Mouse (Mus musculus): ENCODE results near the gene Psmb3. TPM values are rescaled to one million over a fixed set of nuclear protein-coding genes. Genes with fewer than 3 reads are reported as not detected.
A peak's percentile ranks its signal among the peaks of the same experiment; 100 is the strongest.
"Not testable (repeated sequence)": the region's sequence is repeated elsewhere in the genome, so short reads cannot be mapped to it uniquely, and the experiment has no call there.

Psmb3 gene
- 109 and 147 TPM in 2 replicates for total RNA-seq (2017)

DNA sequence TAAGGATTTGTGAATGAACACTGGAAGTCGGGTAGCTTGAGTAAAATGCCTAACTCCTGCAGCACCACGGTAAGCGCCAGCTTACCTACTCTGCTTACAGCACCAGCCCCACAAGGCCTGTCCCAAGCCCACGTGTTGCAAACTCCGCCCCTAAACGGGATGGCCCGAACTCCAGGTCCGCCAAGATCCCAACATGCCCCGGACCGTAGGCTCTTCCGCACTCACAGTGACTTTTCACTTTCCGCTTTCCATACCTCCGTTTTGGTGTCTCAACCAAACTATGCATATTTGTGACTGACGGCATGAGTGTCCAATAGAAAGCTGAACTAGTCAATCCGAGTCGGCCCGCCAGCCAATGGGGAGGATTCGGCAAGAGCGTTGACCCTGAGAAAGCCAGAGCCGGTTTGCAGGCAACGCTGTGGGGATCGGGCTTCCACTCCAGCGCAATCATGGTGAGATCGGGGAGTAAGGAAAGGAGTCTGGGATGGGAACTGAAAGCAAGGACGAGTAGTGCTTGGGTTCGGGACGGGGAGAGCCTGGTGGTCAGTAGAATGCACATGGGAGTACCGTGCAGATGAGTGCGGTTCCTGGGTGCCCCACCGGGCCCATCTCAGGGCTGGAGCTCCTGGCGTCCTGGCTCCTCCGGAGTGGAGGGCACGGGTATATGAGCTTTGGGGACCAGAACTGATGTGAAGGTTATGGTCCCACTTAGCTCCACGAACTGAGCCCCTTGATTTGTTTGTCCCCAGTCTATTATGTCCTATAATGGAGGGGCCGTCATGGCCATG lies at the start of gene Psmb3:
Gene Psmb3 (plus strand): TSS at position 361 of the 788 bp plus-strand sequence.
- ATAC-seq (replicated peaks; ENCODE audit: low read depth, poor library complexity, severe bottlenecking), result peak; percentile 83

DNA sequence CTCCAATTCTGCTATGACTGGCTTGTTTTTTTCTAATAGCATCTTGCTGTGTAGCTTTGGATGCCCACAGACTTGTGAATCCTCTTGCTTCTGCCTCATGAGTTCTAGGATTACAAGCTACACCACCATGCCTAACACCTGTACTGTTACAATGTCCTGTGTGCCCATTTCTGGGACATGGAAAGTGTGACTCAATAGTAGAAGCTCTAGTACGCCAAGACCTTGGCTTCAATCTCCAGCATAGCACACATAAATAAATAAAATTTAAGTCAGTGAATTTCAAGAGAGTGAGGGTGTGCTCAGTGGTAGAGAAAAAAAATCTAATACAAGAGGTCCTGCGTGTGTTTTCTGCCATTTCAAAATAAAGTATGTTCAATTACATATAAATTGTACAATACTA lies 49.0 kb upstream of the Psmb3 start:
- ATAC-seq (replicated peaks; ENCODE audit: low read depth, poor library complexity, severe bottlenecking), result no peak

DNA sequence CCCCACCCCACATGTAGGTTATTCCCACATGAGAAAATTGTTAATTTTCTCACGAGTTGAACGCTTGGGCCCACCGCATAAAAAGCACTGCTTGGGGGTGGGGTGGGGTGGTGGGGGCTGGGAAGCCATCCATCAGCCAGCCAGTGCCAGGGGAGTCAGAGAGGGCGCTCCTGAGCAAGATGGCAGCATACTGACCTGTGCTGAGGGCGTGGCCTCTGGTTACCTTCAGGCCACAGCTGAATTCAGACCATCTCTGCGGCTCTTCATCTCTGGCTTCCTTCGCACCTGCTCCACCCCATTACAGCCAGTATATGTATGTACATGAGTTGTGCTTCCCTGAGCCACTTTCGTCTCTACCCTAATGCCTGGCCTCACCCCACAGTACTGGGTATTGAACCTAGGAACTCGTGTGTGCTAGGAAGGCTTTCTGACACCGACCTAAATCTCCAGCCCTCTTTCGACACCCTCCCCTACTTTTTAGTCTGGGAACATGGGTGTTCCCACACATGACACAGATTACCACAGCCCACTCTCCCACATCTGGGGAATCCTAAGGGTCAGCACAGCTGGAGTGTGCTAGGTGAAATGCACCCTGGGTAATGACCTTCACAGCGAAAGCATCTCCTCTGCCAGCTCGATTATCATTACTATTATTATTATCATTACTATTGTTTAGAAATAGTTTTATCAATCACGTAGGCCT lies 46.8 kb upstream of the Psmb3 start:
- no peak for ATAC-seq (replicated peaks; ENCODE audit: low read depth, poor library complexity, severe bottlenecking)

DNA sequence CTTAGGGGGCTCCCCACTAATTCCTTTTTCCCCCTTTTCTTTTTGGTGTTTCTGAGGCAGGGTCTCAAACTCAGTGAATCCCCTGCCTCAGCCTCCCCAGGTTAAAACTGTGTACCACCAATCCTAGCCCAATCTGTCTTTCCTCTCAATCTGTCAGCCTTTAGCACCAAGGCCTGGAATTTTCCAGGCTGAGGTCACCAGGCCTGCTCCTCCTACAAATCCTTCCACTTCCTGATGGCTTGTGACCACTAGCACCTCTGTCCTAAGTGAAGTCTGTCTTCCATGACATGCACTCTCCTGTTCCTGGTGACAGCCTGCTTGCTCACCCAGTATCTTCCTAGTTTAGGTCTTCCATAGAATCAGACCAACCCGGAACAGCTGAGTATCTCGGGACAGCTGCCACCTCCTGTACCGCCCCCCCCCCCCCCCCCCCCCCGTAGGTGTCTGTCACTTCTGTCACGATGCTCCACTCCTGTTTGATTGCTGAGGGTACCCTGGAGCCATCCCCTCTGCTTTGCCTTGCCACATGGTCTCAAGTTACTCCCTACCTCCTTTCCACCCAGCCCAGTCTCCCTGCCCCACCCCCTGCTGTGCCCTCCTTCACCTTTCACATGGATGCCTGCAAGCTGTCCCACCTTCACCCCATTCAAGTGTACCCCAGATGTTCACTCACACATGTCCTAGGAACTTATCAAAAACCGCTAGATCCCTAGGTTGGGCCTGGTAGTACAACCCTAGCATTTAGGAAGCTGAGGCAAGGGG lies 45.8 kb upstream of the Psmb3 start:
- no peak for ATAC-seq (replicated peaks; ENCODE audit: low read depth, poor library complexity, severe bottlenecking)

DNA sequence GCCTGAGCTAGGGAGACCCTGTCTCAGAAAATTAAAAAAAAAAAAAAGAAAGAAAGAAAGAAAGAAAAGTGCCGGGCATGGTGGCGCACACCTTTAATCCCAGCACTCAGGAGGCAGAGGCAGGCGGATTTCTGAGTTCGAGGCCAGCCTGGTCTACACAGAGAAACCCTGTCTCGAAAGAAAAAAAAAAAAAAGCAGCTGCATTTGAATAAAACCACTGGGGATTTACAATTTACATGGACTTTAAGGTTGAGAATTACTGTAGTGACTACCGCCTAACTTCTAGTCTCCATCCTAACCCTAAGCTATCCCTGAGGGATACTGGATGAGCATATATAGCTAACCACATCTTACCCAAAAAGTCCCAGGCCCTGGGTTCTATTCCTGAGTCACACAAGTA lies 45.2 kb upstream of the Psmb3 start:
- ATAC-seq (replicated peaks; ENCODE audit: low read depth, poor library complexity, severe bottlenecking), result not testable (repeated sequence)

DNA sequence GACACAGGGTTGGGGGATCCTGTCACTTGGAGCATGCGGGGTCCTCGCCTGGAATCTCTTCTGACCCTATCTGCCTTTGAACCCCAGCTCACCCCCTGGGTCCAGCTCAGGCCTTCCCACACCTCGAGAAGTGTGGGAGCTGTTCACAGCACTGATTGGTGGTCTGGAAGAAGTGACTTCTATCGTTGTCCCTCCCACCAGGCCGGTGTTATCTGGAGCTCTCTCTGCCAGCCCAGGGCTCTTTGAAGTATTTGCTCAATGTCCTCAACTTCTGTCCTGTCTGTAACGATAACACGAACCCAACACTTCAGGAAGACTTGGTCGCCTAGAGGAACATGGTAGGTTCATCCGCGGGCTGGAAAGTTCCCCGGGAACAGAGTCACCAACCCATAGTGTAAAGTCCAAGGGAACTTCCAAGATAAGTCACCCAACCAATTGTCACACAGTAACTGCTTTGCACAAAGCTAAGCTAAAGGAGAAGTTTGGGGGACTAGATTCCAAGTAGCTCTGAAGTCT lies 44.4 kb upstream of the Psmb3 start:
- ATAC-seq (replicated peaks; ENCODE audit: low read depth, poor library complexity, severe bottlenecking), result no peak

DNA sequence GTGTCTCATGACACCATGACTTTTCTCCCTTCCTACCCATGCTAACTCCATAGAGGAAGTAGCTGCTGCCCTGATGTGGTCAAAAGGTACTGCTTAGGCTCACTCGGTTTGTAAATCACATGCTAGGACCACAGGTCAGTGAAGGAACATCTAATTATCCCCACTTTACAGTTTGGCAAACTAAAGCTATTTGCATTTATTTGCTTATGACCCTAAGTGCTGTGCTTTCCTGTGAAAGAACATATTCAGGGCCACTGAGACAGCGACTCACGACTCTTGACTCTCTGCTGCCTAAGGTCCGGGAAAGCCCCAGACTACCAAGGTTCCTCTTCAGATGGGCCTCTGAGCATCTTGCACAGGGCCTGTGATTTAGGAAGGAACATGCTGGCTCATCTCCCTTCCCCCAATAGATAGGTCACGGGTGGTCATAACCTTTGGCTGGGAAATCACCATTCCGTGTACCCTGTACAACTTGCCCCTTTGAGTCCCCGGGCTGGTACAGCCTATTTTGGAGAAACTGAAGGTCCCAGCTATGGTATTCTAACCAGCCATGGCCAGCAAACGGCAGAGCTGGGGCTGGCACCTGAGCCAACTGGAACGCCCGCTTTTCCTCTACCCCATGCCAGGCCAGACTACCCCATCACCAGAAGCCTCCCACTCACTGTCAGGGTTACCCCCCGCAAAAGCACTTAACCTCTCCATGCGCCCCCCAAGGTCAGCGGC lies 43.8 kb upstream of the Psmb3 start:
- ATAC-seq (replicated peaks; ENCODE audit: low read depth, poor library complexity, severe bottlenecking), result peak; percentile 48

DNA sequence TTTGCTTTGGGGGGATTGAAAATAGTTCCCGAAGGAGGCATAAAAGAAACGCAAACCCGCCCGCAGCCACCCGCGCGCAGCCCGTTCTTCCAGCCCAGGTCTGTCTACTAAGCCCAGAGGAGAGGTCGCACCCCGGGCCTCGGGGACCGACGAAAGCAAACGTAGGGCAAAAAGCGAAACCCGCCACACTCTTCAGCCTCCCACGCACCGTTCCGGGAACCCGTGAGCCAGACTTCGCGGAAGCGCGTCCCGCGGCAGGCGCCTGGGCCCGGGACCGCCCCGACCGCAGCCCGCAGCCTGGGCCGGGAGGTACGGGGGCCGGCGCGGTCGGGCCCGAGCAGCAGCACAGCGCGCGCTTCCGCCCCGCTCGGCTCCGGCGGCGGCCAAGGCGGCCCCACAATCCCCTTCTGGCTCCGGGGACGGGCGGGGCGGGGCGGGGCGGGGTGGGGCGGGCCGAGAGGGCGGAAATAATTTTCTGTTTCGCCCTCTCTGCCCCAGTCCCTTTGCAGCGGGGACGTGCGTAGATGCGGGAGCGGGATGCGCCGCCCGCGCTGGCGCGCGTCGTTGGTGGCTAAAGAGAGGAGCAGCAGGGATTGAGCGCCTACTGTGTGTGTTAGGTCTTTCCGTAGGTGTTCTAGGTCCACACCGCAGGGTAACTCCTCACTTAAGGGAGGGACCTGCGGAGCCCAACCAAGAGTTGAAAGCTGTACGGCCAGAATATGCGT lies 43.0 kb upstream of the Psmb3 start:
- peak; percentile 35 for ATAC-seq (replicated peaks; ENCODE audit: low read depth, poor library complexity, severe bottlenecking)

- ATAC-seq (replicated peaks; ENCODE audit: low read depth, poor library complexity, severe bottlenecking), result no peak
These were observed 42.2 kb upstream of the Psmb3 start for GRCm38 (mm10) chr11:97660734-97661647.

GRCm38 (mm10) chr11:97661648-97662133 lies 41.5 kb upstream of the Psmb3 start:
- ATAC-seq (replicated peaks; ENCODE audit: low read depth, poor library complexity, severe bottlenecking), result no peak

DNA sequence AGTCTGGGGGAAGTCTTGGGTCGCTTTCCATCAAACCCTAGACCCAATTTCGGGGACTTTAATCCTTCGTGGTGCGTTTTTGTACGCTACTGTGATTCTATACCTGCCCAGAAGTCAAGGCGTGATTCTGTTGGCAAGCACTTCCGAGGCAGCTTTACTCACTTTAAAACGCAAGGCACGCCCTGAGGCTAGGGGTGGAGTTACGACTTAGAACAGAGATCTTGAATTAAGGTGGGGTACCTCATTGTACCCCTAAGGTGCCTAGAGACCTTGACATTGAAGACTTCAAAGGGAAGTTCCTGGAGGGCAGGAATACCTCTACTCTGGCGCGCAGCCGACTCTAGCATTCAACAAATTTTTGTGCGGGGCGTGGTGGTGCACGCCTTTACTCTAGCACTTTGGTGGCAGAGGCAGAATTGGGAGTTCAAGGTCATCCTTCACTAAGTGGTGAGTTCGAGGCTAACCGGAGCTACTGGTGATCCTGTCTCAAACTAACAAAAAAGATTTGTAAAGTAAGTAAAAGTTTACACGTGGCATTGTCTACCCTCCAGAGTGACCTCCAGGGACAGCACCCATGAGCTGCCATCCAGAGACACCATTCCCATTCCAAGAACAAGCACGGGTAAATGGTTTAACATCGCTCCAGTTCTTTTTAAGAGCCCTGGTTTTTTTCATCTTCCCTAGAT lies 40.8 kb upstream of the Psmb3 start:
- no peak for ATAC-seq (replicated peaks; ENCODE audit: low read depth, poor library complexity, severe bottlenecking)

DNA sequence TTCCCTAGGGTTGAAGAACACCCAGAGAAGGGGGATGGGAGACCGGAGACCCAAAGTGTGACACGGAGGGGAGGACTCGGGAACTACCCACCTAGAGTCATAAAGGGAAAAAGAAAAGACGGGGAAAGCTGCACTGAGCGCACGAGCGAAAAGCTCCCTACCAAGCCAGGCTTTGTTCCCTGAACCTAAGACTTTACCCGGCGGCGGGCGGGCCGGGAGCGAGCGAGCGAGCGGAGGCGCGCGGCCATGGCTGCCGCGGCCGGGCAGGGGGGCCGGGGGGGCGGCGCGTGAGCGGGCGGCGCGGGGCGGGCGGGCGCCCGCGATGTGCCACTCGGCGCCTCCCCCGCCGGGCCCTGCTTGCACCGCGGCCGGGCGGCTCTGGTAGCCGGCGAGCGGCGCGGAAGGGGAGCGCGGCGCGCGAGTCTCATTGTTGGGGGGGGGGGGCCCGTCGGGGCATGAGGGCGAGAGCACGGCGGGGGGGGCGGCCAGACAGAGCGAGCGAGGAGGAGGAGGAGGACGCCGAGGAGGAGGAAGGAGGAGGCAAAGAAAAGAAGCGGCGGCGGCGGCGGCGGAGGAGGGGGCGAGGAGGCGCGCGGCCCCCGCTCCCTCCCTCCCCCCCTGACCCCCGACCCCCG lies 40.2 kb upstream of the Psmb3 start, which contains the start of gene Mllt6:
Gene Mllt6 (plus strand): TSS at position 522 of the 635 bp plus-strand sequence.
- no peak for ATAC-seq (replicated peaks; ENCODE audit: low read depth, poor library complexity, severe bottlenecking)

DNA sequence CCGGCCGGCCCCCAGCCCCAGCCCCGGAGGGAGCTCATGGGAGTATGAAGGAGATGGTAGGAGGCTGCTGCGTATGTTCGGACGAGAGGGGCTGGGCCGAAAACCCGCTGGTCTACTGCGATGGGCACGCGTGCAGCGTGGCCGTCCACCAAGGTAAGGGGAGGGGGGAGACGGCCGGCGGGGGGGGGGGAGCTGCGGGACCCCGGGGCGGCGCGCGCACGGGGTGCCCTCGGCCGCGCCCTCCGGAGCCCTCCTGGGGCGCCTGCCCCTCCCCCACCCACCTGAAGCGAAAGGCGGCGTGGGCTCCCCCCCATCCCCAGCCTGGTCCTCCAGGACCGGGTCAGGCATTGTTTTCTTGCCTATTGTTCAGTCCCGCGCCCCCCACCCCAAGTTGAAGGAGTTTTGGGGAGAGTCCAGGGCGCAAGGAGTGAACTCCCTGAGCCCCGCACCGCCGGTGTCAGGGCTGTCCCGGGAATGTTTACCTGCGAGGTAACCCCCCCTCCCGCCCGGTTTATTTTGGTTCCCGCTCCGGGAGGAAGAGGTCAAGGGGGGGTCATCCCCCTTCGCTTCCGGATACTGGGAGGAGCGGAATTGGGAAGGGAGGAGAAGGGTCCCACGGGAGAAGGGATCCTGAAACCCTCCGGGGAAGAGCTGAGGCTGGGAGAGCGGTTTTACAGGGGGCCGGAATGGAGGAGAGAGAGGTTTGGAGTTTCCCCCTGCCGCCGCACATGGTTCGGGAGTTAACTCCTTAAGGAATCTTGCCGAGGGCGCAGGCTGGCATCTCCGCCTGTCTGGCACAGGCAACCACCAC lies 39.5 kb upstream of the Psmb3 start:
- no peak for ATAC-seq (replicated peaks; ENCODE audit: low read depth, poor library complexity, severe bottlenecking)

- ATAC-seq (replicated peaks; ENCODE audit: low read depth, poor library complexity, severe bottlenecking), result no peak
These were observed 38.9 kb upstream of the Psmb3 start for GRCm38 (mm10) chr11:97664339-97664665.

DNA sequence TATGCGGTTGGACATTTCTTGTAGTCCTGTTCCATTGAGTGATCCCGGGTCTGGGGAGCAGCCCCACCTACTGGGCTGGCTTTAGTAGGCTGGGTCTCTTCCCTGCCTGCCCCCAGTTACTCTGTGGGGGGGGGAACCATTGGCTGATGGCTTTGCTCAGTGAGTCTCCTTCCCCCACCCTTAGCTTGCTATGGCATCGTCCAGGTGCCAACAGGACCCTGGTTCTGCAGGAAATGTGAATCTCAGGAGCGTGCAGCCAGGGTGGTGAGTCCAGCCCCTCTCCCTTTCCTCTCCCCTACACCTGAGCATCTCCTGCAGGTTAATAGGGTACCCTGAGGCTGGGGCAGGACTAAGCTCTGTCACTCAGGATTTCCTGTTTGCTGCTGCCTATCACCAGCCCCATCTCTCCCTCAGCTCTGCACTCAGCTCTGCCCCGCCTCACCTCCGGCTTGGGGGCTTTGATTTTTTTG lies 38.4 kb upstream of the Psmb3 start:
- no peak for ATAC-seq (replicated peaks; ENCODE audit: low read depth, poor library complexity, severe bottlenecking)

DNA sequence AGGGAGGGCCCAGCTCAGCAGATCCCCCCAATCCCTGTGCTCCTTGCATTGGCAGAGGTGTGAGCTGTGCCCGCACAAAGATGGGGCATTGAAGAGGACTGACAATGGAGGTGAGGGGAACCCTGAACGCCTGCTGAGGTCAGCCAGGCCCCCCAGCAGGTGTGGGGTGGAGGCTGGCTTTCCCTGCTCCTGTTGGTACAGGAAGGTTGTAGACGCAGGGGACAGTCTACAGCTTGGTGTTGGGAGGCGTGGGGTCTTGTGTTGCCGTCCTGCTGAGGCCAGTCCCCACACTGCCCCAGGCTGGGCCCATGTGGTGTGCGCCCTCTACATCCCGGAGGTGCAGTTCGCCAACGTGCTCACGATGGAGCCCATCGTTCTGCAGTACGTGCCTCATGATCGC lies 37.8 kb upstream of the Psmb3 start:
- no peak for ATAC-seq (replicated peaks; ENCODE audit: low read depth, poor library complexity, severe bottlenecking)
